Mouse (Mus musculus): ENCODE data around the gene Polr1a.

GRCm38 (mm10) chr6:71991190-71991932 is 82.5 kb downstream of the Polr1a start:
- TF ChIP-seq CTCF (IDR thresholded peaks at IDR 0.05; ENCODE audit: control insufficient read depth, insufficient read depth, insufficient read length) (no peak), USF1 (IDR thresholded peaks at IDR 0.05; ENCODE audit: low read depth) (no peak), MAX (IDR thresholded peaks at IDR 0.05) (no peak), MYOG (IDR thresholded peaks at IDR 0.05; ENCODE audit: control insufficient read depth, extremely low read depth, insufficient read length) (no peak)
